Mouse (Mus musculus): ENCODE results near the gene Prss57.

Prss57 gene

GRCm38 (mm10) chr10:79790861-79791260 lies at the start of gene Prss57:
TSS of gene Prss57 (minus strand) at chr10:79790961.
- in situ Hi-C loops (cut with MboI, MseI), result no loop called here

- in situ Hi-C loops (cut with MboI, MseI), result no loop called here
Observed at GRCm38 (mm10) chr10:79840091-79840490, 49.3 kb upstream of the Prss57 start.

- in situ Hi-C loops (cut with MboI, MseI), result no loop called here
Observed at GRCm38 (mm10) chr10:79838151-79838550, 47.4 kb upstream of the Prss57 start.

GRCm38 (mm10) chr10:79836918-79837317 lies 46.2 kb upstream of the Prss57 start:
- in situ Hi-C loops (cut with MboI, MseI), result no loop called here

GRCm38 (mm10) chr10:79834769-79835398 lies 44.1 kb upstream of the Prss57 start:
- in situ Hi-C loops (cut with MboI, MseI), result no loop called here

GRCm38 (mm10) chr10:79832786-79833181 lies 42.0 kb upstream of the Prss57 start:
- in situ Hi-C loops (cut with MboI, MseI), result no loop called here

- in situ Hi-C loops (cut with MboI, MseI), result no loop called here
Observed at GRCm38 (mm10) chr10:79832026-79832785, 41.4 kb upstream of the Prss57 start.

- in situ Hi-C loops (cut with MboI, MseI), result no loop called here
Observed at GRCm38 (mm10) chr10:79831583-79831982, 40.8 kb upstream of the Prss57 start.

GRCm38 (mm10) chr10:79824413-79824812 lies 33.7 kb upstream of the Prss57 start:
- in situ Hi-C loops (cut with MboI, MseI), result no loop called here

GRCm38 (mm10) chr10:79823011-79823410 lies 32.2 kb upstream of the Prss57 start:
- in situ Hi-C loops (cut with MboI, MseI), result no loop called here

GRCm38 (mm10) chr10:79822372-79822771 lies 31.6 kb upstream of the Prss57 start:
- in situ Hi-C loops (cut with MboI, MseI), result no loop called here

GRCm38 (mm10) chr10:79821731-79822130 lies 31.0 kb upstream of the Prss57 start:
- in situ Hi-C loops (cut with MboI, MseI), result no loop called here

- in situ Hi-C loops (cut with MboI, MseI), result no loop called here
Observed at GRCm38 (mm10) chr10:79820782-79821181, 30.0 kb upstream of the Prss57 start, which contains the start of gene Misp. TSS of gene Misp (plus strand) at chr10:79820989.

GRCm38 (mm10) chr10:79820277-79820676 lies 29.5 kb upstream of the Prss57 start:
- in situ Hi-C loops (cut with MboI, MseI), result no loop called here

GRCm38 (mm10) chr10:79819606-79820005 lies 28.8 kb upstream of the Prss57 start:
- in situ Hi-C loops (cut with MboI, MseI), result no loop called here

GRCm38 (mm10) chr10:79818225-79818624 lies 27.5 kb upstream of the Prss57 start:
- in situ Hi-C loops (cut with MboI, MseI), result no loop called here

- in situ Hi-C loops (cut with MboI, MseI), result no loop called here
Observed at GRCm38 (mm10) chr10:79817111-79817510, 26.4 kb upstream of the Prss57 start.

GRCm38 (mm10) chr10:79815671-79816494 lies 25.1 kb upstream of the Prss57 start:
- in situ Hi-C loops (cut with MboI, MseI), result no loop called here

- in situ Hi-C loops (cut with MboI, MseI), result no loop called here
Observed at GRCm38 (mm10) chr10:79814271-79814842, 23.6 kb upstream of the Prss57 start.

GRCm38 (mm10) chr10:79811736-79812637 lies 21.2 kb upstream of the Prss57 start:
- in situ Hi-C loops (cut with MboI, MseI), result no loop called here

GRCm38 (mm10) chr10:79808728-79809127 lies 18.0 kb upstream of the Prss57 start:
- in situ Hi-C loops (cut with MboI, MseI), result no loop called here
